ENCODE assay signal across 29 mouse cellular contexts in the genomic region with DNA sequence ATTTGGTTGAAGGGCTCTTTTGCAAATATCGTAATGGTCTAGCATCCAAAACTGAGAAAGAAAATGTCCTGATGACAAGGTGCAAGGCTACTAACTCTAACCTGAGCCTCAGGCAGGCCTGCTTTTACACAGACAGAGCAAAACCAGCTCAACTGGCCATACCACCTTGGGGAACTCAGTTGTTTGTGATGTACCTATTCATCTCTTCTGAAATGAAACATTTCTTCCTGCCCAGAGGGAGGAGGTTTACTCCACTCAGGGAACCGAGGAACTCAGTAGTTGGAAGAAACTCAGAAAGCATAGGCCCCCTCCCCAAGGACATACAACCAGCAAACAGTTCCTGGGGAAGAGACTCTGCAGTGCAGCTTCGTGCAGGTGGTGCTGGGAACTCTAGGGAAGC.
DNase-seq lines count a peak whose midpoint lies in the region; ATAC-seq lines count a peak whose summit lies in the region.
"Had no signal": no experiment of that assay in that cellular context is flagged by ENCODE, and none has a peak within 500 bp of the region (broad histone marks: within the 10 kb centered on the region; RNA-seq: fewer than 3 reads in every experiment).

No protein-coding gene starts in this region.

- intact Hi-C loops in heart, postnatal 14 days (cut with DNase I) = no loop called here

- H3K9me3 ChIP-seq in embryonic facial prominence, embryonic 10.5 days = no peaks in the 10 kb centered on the region
- H3K9me3 ChIP-seq in embryonic facial prominence, embryonic 14.5 days (ENCODE audit: control insufficient read depth, low read length) = no peaks in the 10 kb centered on the region
- no peaks in the 10 kb centered on the region for H3K9me3 ChIP-seq in forebrain, embryonic 12.5 days
- H3K9me3 ChIP-seq in hindbrain, embryonic 14.5 days (ENCODE audit: control insufficient read depth, low read length) = no peaks in the 10 kb centered on the region
- H3K9me3 ChIP-seq: embryonic facial prominence, embryonic 12.5 days; embryonic facial prominence, embryonic 15.5 days; forebrain, embryonic 10.5 days; forebrain, embryonic 13.5 days; forebrain, embryonic 15.5 days had no signal

- H3K27me3 ChIP-seq in embryonic facial prominence, embryonic 10.5 days (replicated peaks; ENCODE audit: low read depth, poor library complexity, severe bottlenecking) = no peaks in the 10 kb centered on the region
- no peaks in the 10 kb centered on the region for H3K27me3 ChIP-seq in embryonic facial prominence, embryonic 14.5 days (replicated peaks; ENCODE audit: control insufficient read depth, insufficient read depth, low read length)
- H3K27me3 ChIP-seq in forebrain, embryonic 12.5 days = no peaks in the 10 kb centered on the region
- no peaks in the 10 kb centered on the region for H3K27me3 ChIP-seq in hindbrain, embryonic 14.5 days (ENCODE audit: control insufficient read depth, insufficient read depth, low read length)
- H3K27me3 ChIP-seq: CH12.LX; embryonic facial prominence, embryonic 12.5 days; embryonic facial prominence, embryonic 15.5 days; forebrain, embryonic 13.5 days; forebrain, embryonic 15.5 days had no signal

- no peaks in the 10 kb centered on the region for H3K36me3 ChIP-seq in embryonic facial prominence, embryonic 10.5 days (replicated peaks)
- H3K36me3 ChIP-seq in embryonic facial prominence, embryonic 14.5 days (ENCODE audit: control insufficient read depth, insufficient read depth, low read length) = no peaks in the 10 kb centered on the region
- H3K36me3 ChIP-seq in forebrain, embryonic 12.5 days (replicated peaks) = no peaks in the 10 kb centered on the region
- no peaks in the 10 kb centered on the region for H3K36me3 ChIP-seq in hindbrain, embryonic 14.5 days (replicated peaks; ENCODE audit: control insufficient read depth, insufficient read depth)
- H3K36me3 ChIP-seq: embryonic facial prominence, embryonic 12.5 days; embryonic facial prominence, embryonic 15.5 days; forebrain, embryonic 10.5 days; forebrain, embryonic 15.5 days; G1E had no signal

- H3K4me2 ChIP-seq in embryonic facial prominence, embryonic 14.5 days (ENCODE audit: low read depth, low read length) = no peak overlapping the region
- no peak overlapping the region for H3K4me2 ChIP-seq in forebrain, embryonic 12.5 days
- H3K4me2 ChIP-seq in hindbrain, embryonic 14.5 days (replicated peaks) = no peak overlapping the region
- H3K4me2 ChIP-seq: embryonic facial prominence, embryonic 12.5 days; embryonic facial prominence, embryonic 15.5 days; forebrain, embryonic 13.5 days; forebrain, embryonic 15.5 days had no signal

- no peak overlapping the region for H3K27ac ChIP-seq in embryonic facial prominence, embryonic 10.5 days (replicated peaks)
- H3K27ac ChIP-seq in embryonic facial prominence, embryonic 14.5 days (replicated peaks; ENCODE audit: low read depth, low read length) = no peak overlapping the region
- no peak overlapping the region for H3K27ac ChIP-seq in forebrain, embryonic 12.5 days
- no peak overlapping the region for H3K27ac ChIP-seq in hindbrain, embryonic 14.5 days
- H3K27ac ChIP-seq: embryonic facial prominence, embryonic 12.5 days; embryonic facial prominence, embryonic 15.5 days; forebrain, embryonic 10.5 days; forebrain, embryonic 13.5 days; forebrain, embryonic 15.5 days had no signal

- no peaks in the 10 kb centered on the region for H3K4me1 ChIP-seq in embryonic facial prominence, embryonic 10.5 days
- no peaks in the 10 kb centered on the region for H3K4me1 ChIP-seq in embryonic facial prominence, embryonic 14.5 days (ENCODE audit: control insufficient read depth, insufficient read depth, low read length)
- H3K4me1 ChIP-seq in forebrain, embryonic 12.5 days = no peaks in the 10 kb centered on the region
- no peaks in the 10 kb centered on the region for H3K4me1 ChIP-seq in hindbrain, embryonic 14.5 days (replicated peaks; ENCODE audit: control insufficient read depth, insufficient read depth, low read length)
- H3K4me1 ChIP-seq: embryonic facial prominence, embryonic 12.5 days; embryonic facial prominence, embryonic 15.5 days; forebrain, embryonic 10.5 days had no signal

- no peak overlapping the region for H3K4me3 ChIP-seq in embryonic facial prominence, embryonic 10.5 days
- H3K4me3 ChIP-seq in embryonic facial prominence, embryonic 14.5 days (ENCODE audit: low read depth, low read length) = no peak overlapping the region
- H3K4me3 ChIP-seq in forebrain, embryonic 12.5 days (replicated peaks) = no peak overlapping the region
- H3K4me3 ChIP-seq in hindbrain, embryonic 14.5 days (replicated peaks; ENCODE audit: low read length) = no peak overlapping the region
- H3K4me3 ChIP-seq: embryonic facial prominence, embryonic 12.5 days; embryonic facial prominence, embryonic 15.5 days; erythroblast, embryonic 14.5 days; forebrain, embryonic 10.5 days; forebrain, embryonic 13.5 days; forebrain, embryonic 15.5 days had no signal

- peak; percentile 72 for DNase-seq in heart, adult 11 months
- DNase-seq in heart, postnatal 14 days = no peak
- DNase-seq in urinary bladder, postnatal 14 days (ENCODE audit: low spot score) = peak; percentile 66
- DNase-seq in urinary bladder, postnatal 10 days (ENCODE audit: low spot score) = no peak
- DNase-seq in embryonic facial prominence, embryonic 10.5 days (ENCODE audit: low spot score) = peak; percentile 19
- DNase-seq in embryonic facial prominence, embryonic 14.5 days (ENCODE audit: low spot score) = peak; percentile 71
- no peak for DNase-seq in hindbrain, embryonic 14.5 days (ENCODE audit: low spot score)
- DNase-seq: adrenal gland, adult 8-10 months; adrenal gland, postnatal 14 days; adrenal gland, postnatal 36 days; B cell, adult 2 months; cerebellum, adult 11-12 months; cerebellum, adult 2 months; cerebellum, adult 9-10 months; cerebellum, postnatal 10 days; cerebellum, postnatal 25 days; forebrain, postnatal 0 days had no signal

- ATAC-seq in embryonic facial prominence, embryonic 14.5 days (ENCODE audit: low read depth) = no peak
- ATAC-seq in forebrain, embryonic 12.5 days (ENCODE audit: low FRiP score) = no peak
- no peak for ATAC-seq in hindbrain, embryonic 14.5 days (ENCODE audit: low FRiP score)
- ATAC-seq: activated CD4-positive, CD25-positive, alpha-beta regulatory T cell, adult 4 months; CD4-positive, CD25-positive, alpha-beta regulatory T cell, adult 4 months; forebrain, embryonic 13.5 days; forebrain, embryonic 15.5 days; forebrain, postnatal 0 days; Patski had no signal

- H3K9ac ChIP-seq in embryonic facial prominence, embryonic 14.5 days (ENCODE audit: low read depth, low read length) = no peak overlapping the region
- H3K9ac ChIP-seq in forebrain, embryonic 12.5 days = no peak overlapping the region
- H3K9ac ChIP-seq in hindbrain, embryonic 14.5 days = no peak overlapping the region
- H3K9ac ChIP-seq: embryonic facial prominence, embryonic 12.5 days; embryonic facial prominence, embryonic 15.5 days; forebrain, embryonic 13.5 days; forebrain, embryonic 15.5 days; forebrain, postnatal 0 days had no signal

- WGBS in embryonic facial prominence, embryonic 10.5 days = 74% methylated on average over 3 of the region's 3 CpGs
- WGBS in embryonic facial prominence, embryonic 14.5 days = 57% methylated on average over 3 of the region's 3 CpGs
- 75% methylated on average over 3 of the region's 3 CpGs for WGBS in forebrain, embryonic 12.5 days
- WGBS in hindbrain, embryonic 14.5 days = 81% methylated on average over 3 of the region's 3 CpGs

Comparison
In these comparisons a context has a peak if more than half of its experiments do, and no peak if none do; other contexts are left out.
1. DNase-seq: peak in heart, adult 11 months (single experiment), urinary bladder, postnatal 14 days (single experiment), embryonic facial prominence, embryonic 10.5 days (single experiment) and embryonic facial prominence, embryonic 14.5 days (single experiment); none in heart, postnatal 14 days (0 of 2), urinary bladder, postnatal 10 days (single experiment) and hindbrain, embryonic 14.5 days (single experiment).